10 mouse cellular contexts compared by ENCODE assay signal in genomic region chr12:29533071-29533876, GRCm38 (mm10). TPM values are rescaled to one million over a fixed set of nuclear protein-coding genes. Genes with fewer than 3 reads are reported as not detected.
A peak's percentile ranks its signal among the peaks of the same experiment; 100 is the strongest.
DNase-seq lines count a peak whose midpoint lies in the region; ATAC-seq and TF ChIP-seq lines count a peak whose summit lies in the region.
"Had no signal": no experiment of that assay in that cellular context is flagged by ENCODE, and none has a peak within 500 bp of the region (broad histone marks: within the 10 kb centered on the region; RNA-seq: fewer than 3 reads in every experiment).

No protein-coding gene starts in this region.

- WGBS in hindbrain, embryonic 10.5 days = 34% methylated on average over 14 of the region's 14 CpGs
- 11% methylated on average over 14 of the region's 14 CpGs for WGBS in midbrain, embryonic 16.5 days

- DNase-seq in brain, adult 2 months (ENCODE audit: low read depth, low spot score) = peak; percentile 86
- peak; percentile 61 for DNase-seq in cerebellum, adult 8-10 months
- peak; percentile 5 for DNase-seq in hindbrain, embryonic 10.5 days (ENCODE audit: low spot score)
- no peak for DNase-seq in gastrocnemius, adult 2 months
- no peak for DNase-seq in heart, postnatal 10 days
- DNase-seq in thymus, postnatal 25 days = no peak
- DNase-seq: kidney, postnatal 10 days; thymus, postnatal 14 days had no signal

- H3K9me3 ChIP-seq in hindbrain, embryonic 10.5 days = no peaks in the 10 kb centered on the region
- H3K9me3 ChIP-seq in midbrain, embryonic 16.5 days (replicated peaks; ENCODE audit: control insufficient read depth, low read length, poor library complexity, severe bottlenecking) = no peaks in the 10 kb centered on the region

- H3K4me2 ChIP-seq in midbrain, embryonic 16.5 days (ENCODE audit: low read length) = peak overlapping the region; percentile 75

- H3K4me1 ChIP-seq in hindbrain, embryonic 10.5 days (replicated peaks) = peaks cover 54% of the 10 kb centered on the region
- peaks cover 18% of the 10 kb centered on the region for H3K4me1 ChIP-seq in midbrain, embryonic 16.5 days (ENCODE audit: control insufficient read depth, insufficient read depth, low read length)

- no peaks in the 10 kb centered on the region for H3K36me3 ChIP-seq in hindbrain, embryonic 10.5 days
- H3K36me3 ChIP-seq in midbrain, embryonic 16.5 days (ENCODE audit: control insufficient read depth, insufficient read depth, low read length) = no peaks in the 10 kb centered on the region

- H3K9ac ChIP-seq in midbrain, embryonic 16.5 days (ENCODE audit: low read depth, low read length) = peak overlapping the region; percentile 85

- H3K27ac ChIP-seq in hindbrain, embryonic 10.5 days = peak overlapping the region; percentile 50; the same call in 1 of the 2 replicates
- H3K27ac ChIP-seq in midbrain, embryonic 16.5 days (ENCODE audit: low read length) = peak overlapping the region; percentile 96
- H3K27ac ChIP-seq in gastrocnemius, adult 2 months = no peak overlapping the region

- intact Hi-C loops in gastrocnemius, adult 2 months (cut with DNase I) = no loop called here
- intact Hi-C loops in heart, postnatal 10 days (cut with DNase I) = no loop called here

- peaks cover 70% of the 10 kb centered on the region for H3K27me3 ChIP-seq in hindbrain, embryonic 10.5 days (ENCODE audit: insufficient read depth, poor library complexity, severe bottlenecking)
- H3K27me3 ChIP-seq in midbrain, embryonic 16.5 days (ENCODE audit: control insufficient read depth, insufficient read depth, low read depth, low read length) = no peaks in the 10 kb centered on the region

- peak; percentile 78 for ATAC-seq in midbrain, embryonic 16.5 days
- ATAC-seq in erythroid progenitor cell, adult 5-6 weeks (replicated peaks; ENCODE audit: low FRiP score, poor library complexity, severe bottlenecking) = no peak

- TF ChIP-seq CTCF in gastrocnemius, adult 2 months (IDR thresholded peaks at IDR 0.05) = no peak

- H3K4me3 ChIP-seq in hindbrain, embryonic 10.5 days = peak overlapping the region; percentile 16; the same call in 1 of the 2 replicates
- peak overlapping the region; percentile 55 for H3K4me3 ChIP-seq in midbrain, embryonic 16.5 days (ENCODE audit: low read depth, low read length)
- no peak overlapping the region for H3K4me3 ChIP-seq in gastrocnemius, adult 2 months

RNA-seq across cellular contexts. Expression of gene Myt1l, which starts 5.1 kb away (rescaled TPM):
- polyA plus RNA-seq in hindbrain, embryonic 10.5 days (2016; fragmentation: Nextera tagmentation; extraction: Ambion mirVana) = 3.5 and 12.1 TPM in 2 replicates
- polyA plus RNA-seq in midbrain, embryonic 16.5 days (2015; fragmentation: Nextera tagmentation; extraction: Ambion mirVana) = 274 and 304 TPM in 2 replicates
- not detected for total RNA-seq in gastrocnemius, adult 2 months (2021)
- under 1 TPM in 1 of 2 experiments, not detected in 1; 0.31 TPM for total RNA-seq in heart, postnatal 10 days (2021)
- not detected in 2 replicates for total RNA-seq in erythroid progenitor cell, adult 5-6 weeks (2015; ENCODE audit: low replicate concordance)
- 1.4 TPM in 1 of 2 replicates, not detected in the other for total RNA-seq in erythroid progenitor cell, adult 5-6 weeks (2017; ENCODE audit: low replicate concordance)

Comparison
In these comparisons a context has a peak if more than half of its experiments do, and no peak if none do; other contexts are left out.
1. DNase-seq: peak in brain, adult 2 months (single experiment), cerebellum, adult 8-10 months (single experiment) and hindbrain, embryonic 10.5 days (single experiment); none in gastrocnemius, adult 2 months (single experiment), heart, postnatal 10 days (0 of 2) and thymus, postnatal 25 days (single experiment).